Mouse (Mus musculus): ENCODE measurements around the gene Ccdc124. TPM values are rescaled to one million over a fixed set of nuclear protein-coding genes. Genes with fewer than 3 reads are reported as not detected.

The Ccdc124 gene
- polyA plus RNA-seq, 1 experiment: 142 TPM

DNA sequence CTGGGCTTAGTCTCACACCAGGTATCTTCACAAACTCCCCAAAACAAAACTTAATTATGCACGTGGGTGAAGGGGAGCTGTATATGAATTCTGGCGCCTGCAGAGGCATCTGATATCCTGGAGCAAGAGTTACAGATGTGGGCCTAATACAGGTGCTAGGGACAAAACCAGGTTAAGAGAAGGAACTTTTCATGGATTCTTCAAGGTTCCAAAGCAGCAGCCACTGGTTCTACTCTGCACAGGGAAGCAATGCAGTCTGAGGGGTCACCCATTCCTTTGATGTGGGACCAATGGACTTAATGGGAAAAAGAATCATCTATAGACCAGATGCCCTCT, 20.6 kb upstream of the Ccdc124 start:
- Histone ChIP-seq H3K79me3 (ENCODE audit: low read depth) (peaks cover 13% of the 10 kb centered on the region), H3ac (ENCODE audit: control insufficient read depth, insufficient read length, low read depth) (no peak overlapping the region), H3K27me3 (ENCODE audit: control insufficient read depth, insufficient read depth, insufficient read length) (no peaks in the 10 kb centered on the region), H3K4me3 (ENCODE audit: insufficient read depth, poor library complexity, severe bottlenecking) (no peak overlapping the region), H3K36me3 (ENCODE audit: control insufficient read depth, insufficient read depth) (peaks cover 38% of the 10 kb centered on the region), H3K79me2 (ENCODE audit: control insufficient read depth, insufficient read depth) (peaks cover 27% of the 10 kb centered on the region)
- TF ChIP-seq CEBPB (IDR thresholded peaks at IDR 0.05; ENCODE audit: low read depth) (no peak), MAX (IDR thresholded peaks at IDR 0.05) (no peak), MYOG (IDR thresholded peaks at IDR 0.05; ENCODE audit: control insufficient read depth, extremely low read depth, insufficient read length) (no peak), MYOD1 (IDR thresholded peaks at IDR 0.05; ENCODE audit: control insufficient read depth, insufficient read length, low read depth) (no peak), FOSL1 (IDR thresholded peaks at IDR 0.05; ENCODE audit: insufficient read depth, low read length, poor library complexity, severe bottlenecking) (no peak), USF1 (IDR thresholded peaks at IDR 0.05; ENCODE audit: low read depth) (no peak), CTCF (IDR thresholded peaks at IDR 0.05; ENCODE audit: control insufficient read depth, insufficient read depth, insufficient read length) (no peak)

DNA sequence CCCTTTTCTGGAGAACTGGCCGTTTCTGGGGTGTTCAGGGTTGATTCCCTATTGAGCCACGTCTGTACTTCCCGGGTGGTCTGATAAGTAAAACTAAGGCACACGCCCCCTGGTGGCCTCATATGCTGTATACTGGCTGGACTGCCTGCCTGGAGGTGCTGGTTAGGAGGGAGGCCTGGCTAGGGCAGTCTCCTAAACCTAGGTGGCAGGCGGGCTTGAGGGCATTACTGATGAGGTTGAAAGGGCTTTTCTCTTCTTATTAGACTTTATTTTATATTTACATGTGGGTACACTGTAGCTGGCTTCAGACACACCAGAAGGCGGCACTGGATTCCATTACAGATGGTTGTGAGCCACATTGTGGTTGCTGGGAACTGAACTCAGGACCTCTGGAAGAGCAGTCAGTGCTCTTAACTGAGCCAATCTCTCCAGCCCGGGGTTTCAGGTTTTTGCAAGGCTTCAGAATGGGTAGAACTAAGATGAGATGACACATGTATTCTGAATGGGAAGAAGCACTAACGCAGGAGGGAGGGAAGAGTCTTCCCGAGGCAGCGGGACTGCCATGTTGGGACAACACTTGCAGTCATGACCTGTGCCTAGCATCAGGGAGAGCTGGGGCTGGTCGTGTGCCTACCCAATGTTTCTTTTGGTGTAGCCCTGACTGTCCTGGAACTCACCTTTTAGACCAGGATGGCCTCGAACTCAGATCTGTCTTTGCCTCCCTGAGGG, 20.1 kb upstream of the Ccdc124 start:
- Histone ChIP-seq H3K36me3 (ENCODE audit: control insufficient read depth, insufficient read depth) (peaks cover 38% of the 10 kb centered on the region), H3K79me2 (ENCODE audit: control insufficient read depth, insufficient read depth) (peaks cover 27% of the 10 kb centered on the region), H3ac (ENCODE audit: control insufficient read depth, insufficient read length, low read depth) (no peak overlapping the region), H3K27me3 (ENCODE audit: control insufficient read depth, insufficient read depth, insufficient read length) (no peaks in the 10 kb centered on the region), H3K4me3 (ENCODE audit: insufficient read depth, poor library complexity, severe bottlenecking) (no peak overlapping the region), H3K79me3 (ENCODE audit: low read depth) (peaks cover 13% of the 10 kb centered on the region)
- TF ChIP-seq CEBPB (IDR thresholded peaks at IDR 0.05; ENCODE audit: low read depth) (no peak), FOSL1 (IDR thresholded peaks at IDR 0.05; ENCODE audit: insufficient read depth, low read length, poor library complexity, severe bottlenecking) (no peak), CTCF (IDR thresholded peaks at IDR 0.05; ENCODE audit: control insufficient read depth, insufficient read depth, insufficient read length) (no peak)

DNA sequence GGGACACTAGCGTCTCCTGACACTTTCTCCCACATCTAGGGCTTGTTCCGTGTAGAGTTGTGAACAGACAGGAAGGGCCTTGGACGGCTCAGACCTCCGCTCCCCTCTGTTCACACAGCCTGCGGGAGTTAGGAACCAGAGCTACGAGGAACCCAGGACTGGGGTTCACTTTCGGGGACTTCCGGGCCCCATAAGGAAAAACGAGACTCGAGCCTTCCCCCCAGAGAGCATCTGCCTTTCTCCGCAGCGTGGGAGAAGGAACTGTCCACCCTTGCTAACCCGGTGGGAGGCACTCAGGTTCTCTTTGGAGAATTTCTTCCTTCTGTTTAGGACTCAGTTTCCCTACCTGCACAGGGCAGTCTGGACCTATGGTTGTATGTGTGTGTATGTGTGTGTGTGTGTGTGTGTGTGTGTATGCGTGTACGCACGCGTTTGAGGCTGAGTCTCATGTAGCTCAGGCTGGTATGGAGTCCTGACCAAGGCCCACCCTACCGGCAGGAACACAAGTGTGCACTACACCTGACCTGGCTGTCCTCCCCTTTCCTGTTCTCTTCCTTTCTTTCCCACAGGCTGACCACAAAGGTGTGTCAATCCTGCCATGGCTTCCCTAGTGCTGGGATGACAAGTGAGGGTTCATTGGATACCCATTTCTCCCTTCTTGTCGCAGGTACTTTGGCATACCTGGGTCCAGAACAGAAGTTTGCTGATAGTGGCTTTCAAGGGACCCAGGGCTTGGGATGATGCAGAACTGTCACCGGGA, 19.3 kb upstream of the Ccdc124 start:
- peaks cover 38% of the 10 kb centered on the region for H3K36me3 ChIP-seq (ENCODE audit: control insufficient read depth, insufficient read depth)

DNA sequence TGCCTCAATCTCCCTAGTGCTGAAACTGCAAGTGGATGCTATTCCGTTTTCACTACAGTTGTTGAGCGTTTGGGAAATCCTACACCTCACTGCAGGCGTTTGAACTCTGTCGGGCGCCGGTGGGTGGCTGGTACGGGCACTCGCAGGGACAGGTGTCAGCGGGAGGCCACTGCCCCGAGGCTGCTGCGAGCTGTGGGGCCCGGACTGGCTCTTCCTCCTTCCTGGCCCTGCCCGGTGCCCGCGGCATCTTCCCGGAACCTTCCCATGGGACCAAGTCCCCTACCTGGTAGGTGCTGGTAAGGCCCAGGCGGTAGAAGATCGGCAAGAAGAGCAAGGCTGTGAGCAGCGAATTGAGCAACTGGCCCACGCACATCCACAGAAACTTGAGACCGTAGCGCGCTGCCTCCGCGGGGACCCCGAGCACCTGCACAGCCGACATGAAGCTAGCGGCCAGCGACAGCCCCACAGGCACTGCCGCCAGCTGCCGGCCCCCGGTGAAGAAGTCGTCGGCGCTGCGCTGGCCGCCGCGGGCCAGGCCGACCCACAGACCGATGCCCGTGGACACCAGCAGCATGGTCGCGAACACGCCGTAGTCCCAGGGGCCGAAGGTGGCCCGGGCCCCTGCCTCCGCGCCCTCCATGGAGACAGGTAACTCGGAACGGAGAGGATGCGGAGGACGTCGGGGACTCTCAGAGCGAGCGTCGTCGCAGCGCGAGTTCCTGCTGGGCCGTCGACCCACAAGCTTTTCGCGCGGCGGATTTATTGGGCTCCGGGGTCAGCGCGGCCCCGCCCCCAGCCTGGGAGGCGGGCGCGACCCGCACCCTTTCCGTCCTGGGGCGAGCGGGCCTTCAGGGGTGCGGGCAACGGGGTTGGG, 18.5 kb upstream of the Ccdc124 start, which contains the start of gene Slc5a5:
TSS of gene Slc5a5 (minus strand) at position 736 of the 874 bp plus-strand sequence.
- H3K27me3 ChIP-seq (ENCODE audit: control insufficient read depth, insufficient read depth, insufficient read length): no peaks in the 10 kb centered on the region
- H3K36me3 ChIP-seq (ENCODE audit: control insufficient read depth, insufficient read depth): peaks cover 38% of the 10 kb centered on the region
- H3ac ChIP-seq (ENCODE audit: control insufficient read depth, insufficient read length, low read depth): no peak within 1 kb of the TSS
- no peak within 1 kb of the TSS for H3K4me3 ChIP-seq (ENCODE audit: insufficient read depth, poor library complexity, severe bottlenecking)
- no peak for TF ChIP-seq MAX (IDR thresholded peaks at IDR 0.05)
- no peak for TF ChIP-seq USF1 (IDR thresholded peaks at IDR 0.05; ENCODE audit: low read depth)
- peaks cover 13% of the 10 kb centered on the region for H3K79me3 ChIP-seq (ENCODE audit: low read depth)
- peaks cover 27% of the 10 kb centered on the region for H3K79me2 ChIP-seq (ENCODE audit: control insufficient read depth, insufficient read depth)

More for the DNA sequence above, 19.3 kb upstream of the Ccdc124 start:
- Histone ChIP-seq H3K4me3 (ENCODE audit: insufficient read depth, poor library complexity, severe bottlenecking) (no peak overlapping the region), H3K27me3 (ENCODE audit: control insufficient read depth, insufficient read depth, insufficient read length) (no peaks in the 10 kb centered on the region), H3K79me3 (ENCODE audit: low read depth) (peaks cover 13% of the 10 kb centered on the region), H3K79me2 (ENCODE audit: control insufficient read depth, insufficient read depth) (peaks cover 27% of the 10 kb centered on the region), H3ac (ENCODE audit: control insufficient read depth, insufficient read length, low read depth) (no peak overlapping the region)
- TF ChIP-seq CEBPB (IDR thresholded peaks at IDR 0.05; ENCODE audit: low read depth): no peak

DNA sequence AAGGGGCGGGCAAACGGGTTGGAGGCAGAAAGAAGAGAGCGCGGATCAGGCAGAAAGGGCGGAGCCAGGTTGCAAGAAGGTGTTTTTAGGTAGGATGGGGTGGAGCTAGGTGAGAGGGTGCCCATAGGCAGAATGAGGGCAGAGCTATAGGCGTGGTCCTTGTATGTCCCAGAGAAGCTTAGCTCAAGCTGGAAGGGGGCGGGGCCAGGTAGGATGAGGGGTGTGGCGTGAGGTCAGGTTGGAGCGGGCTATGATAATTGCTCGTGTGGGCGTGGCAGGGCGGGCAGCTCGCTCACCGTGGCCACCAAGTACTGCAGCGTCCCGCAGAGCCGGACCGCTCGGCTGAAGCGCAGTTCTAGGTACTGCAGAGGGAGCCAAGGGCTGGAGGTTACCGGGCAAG, 17.6 kb upstream of the Ccdc124 start:
- Histone ChIP-seq H3K79me3 (ENCODE audit: low read depth) (peaks cover 6% of the 10 kb centered on the region), H3K36me3 (ENCODE audit: control insufficient read depth, insufficient read depth) (peaks cover 34% of the 10 kb centered on the region), H3ac (ENCODE audit: control insufficient read depth, insufficient read length, low read depth) (no peak overlapping the region), H3K79me2 (ENCODE audit: control insufficient read depth, insufficient read depth) (peaks cover 18% of the 10 kb centered on the region), H3K4me3 (ENCODE audit: insufficient read depth, poor library complexity, severe bottlenecking) (no peak overlapping the region), H3K27me3 (ENCODE audit: control insufficient read depth, insufficient read depth, insufficient read length) (no peaks in the 10 kb centered on the region)
- no peak for TF ChIP-seq MYOD1 (IDR thresholded peaks at IDR 0.05; ENCODE audit: control insufficient read depth, insufficient read length, low read depth)
- no peak for TF ChIP-seq USF1 (IDR thresholded peaks at IDR 0.05; ENCODE audit: low read depth)
- TF ChIP-seq MYOG (IDR thresholded peaks at IDR 0.05; ENCODE audit: control insufficient read depth, extremely low read depth, insufficient read length): no peak
- no peak for TF ChIP-seq FOSL1 (IDR thresholded peaks at IDR 0.05; ENCODE audit: insufficient read depth, low read length, poor library complexity, severe bottlenecking)
- no peak for TF ChIP-seq MAX (IDR thresholded peaks at IDR 0.05)
- no peak for TF ChIP-seq CEBPB (IDR thresholded peaks at IDR 0.05; ENCODE audit: low read depth)
- TF ChIP-seq CTCF (IDR thresholded peaks at IDR 0.05; ENCODE audit: control insufficient read depth, insufficient read depth, insufficient read length): no peak
